Mouse (Mus musculus) embryonic fibroblast, embryonic 13.5 days (primary cell): ENCODE measurements around the gene Mcts2.

Experiments
- CTCF ChIP-seq: IDR thresholded peaks from 2 replicates; pipeline ENCODE4 v1.5.1; 2011; ENCODE audit warnings: mild to moderate bottlenecking, control low read depth, low read length, moderate library complexity, borderline replicate concordance; ENCODE audit not compliant: insufficient read depth
- POLR2A ChIP-seq: IDR thresholded peaks from 2 replicates; pipeline ENCODE4 v1.6.1; 2011; ENCODE audit warnings: low read depth, mild to moderate bottlenecking, control low read depth, low read length, moderate library complexity

GRCm38 (mm10) chr2:152700725-152701124 is 13.9 kb downstream of the Mcts2 start:
- no peak for TF ChIP-seq POLR2A
- TF ChIP-seq CTCF: no peak
